Mouse (Mus musculus) liver, adult 10 weeks (tissue): ENCODE measurements around the gene Esp6. TPM values are rescaled to one million over a fixed set of nuclear protein-coding genes. Genes with fewer than 3 reads are reported as not detected.

Experiments used
- polyA plus RNA-seq: library from polyadenylated mRNA; stranded (reverse); fragments of 350-450 nt; fragmentation: Illumina TruSeq; extraction: RNeasy Lipid Tissue Mini Kit (QIAGEN cat#74804); gene quantifications from one replicate; pipeline ENCODE4 v1.2.3, GENCODE M21; 2014; ENCODE audit warnings: low read depth, low replicate concordance

Gene Esp6
- not detected for polyA plus RNA-seq

DNA sequence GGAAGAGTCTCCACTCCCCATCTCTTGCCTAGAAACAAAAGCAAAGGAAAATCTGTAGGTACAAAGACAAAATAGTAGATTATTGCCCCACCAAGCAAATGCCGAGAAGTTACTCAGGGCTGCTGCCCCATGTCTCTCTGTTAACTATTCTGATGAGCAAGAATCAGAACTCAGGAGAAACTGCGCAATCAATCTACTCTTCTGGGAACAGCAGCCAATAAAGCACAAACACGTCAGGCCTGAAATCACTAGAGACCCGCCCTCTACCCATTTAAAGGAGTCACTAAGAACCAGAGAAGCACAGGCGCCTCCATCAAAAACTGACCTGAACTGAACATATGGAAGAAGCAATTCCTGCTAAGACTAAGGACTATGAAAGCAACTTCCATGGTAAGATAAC lies at the start of gene Esp6:
Gene Esp6, plus strand, starts transcription at position 301 of the 400 bp plus-strand sequence.

DNA sequence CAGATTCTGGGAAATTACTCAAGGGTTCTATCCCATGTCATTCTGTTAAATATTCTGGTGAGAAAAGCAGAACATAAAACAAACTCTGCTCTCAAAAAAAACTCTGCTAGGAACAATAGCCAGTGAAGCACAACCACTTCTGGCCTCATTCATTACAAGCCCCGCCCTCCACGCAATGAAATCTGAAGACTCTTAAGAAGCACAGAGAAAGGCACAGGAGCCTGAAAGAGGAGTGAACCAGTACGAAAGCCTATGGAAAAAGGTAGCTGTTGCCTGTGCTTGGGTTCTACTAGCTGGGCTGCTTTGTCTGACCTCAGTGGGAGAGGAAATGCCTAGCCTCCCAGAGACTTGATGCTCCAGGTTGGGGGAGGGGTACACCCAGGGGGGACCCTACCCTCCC lies 41.5 kb upstream of the Esp6 start, which contains the start of gene Esp8:
Gene Esp8, plus strand, starts transcription at position 205 of the 400 bp plus-strand sequence.

DNA sequence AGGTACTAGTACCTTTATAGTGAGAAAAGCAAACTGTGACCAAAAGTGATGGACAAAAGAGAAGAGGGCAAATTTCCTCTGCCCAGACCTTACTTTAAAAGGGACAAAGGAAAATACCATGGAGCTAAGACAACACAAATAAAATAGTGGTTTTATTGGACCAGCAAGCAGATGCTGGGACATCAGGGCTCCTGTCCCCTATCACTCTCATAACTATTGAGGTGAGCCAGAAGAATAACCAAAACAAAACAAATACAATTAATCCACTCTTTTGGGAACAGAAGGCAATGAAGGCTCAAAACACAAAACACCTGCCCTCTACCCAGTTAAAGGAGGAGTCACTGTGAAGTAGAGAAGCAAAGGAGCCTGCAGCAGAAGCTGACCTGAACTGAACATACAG lies 37.0 kb downstream of the Esp6 start, which contains the start of gene Esp4:
Gene Esp4, plus strand, starts transcription at position 301 of the 400 bp plus-strand sequence.

Other genes with a start within 250 kb of the Esp6 start
- not detected for gene Crisp1, start 242.3 kb upstream of the Esp6 start, polyA plus RNA-seq
- gene Esp8, start 41.5 kb upstream of the Esp6 start, polyA plus RNA-seq = not detected
- gene Esp4, start 37.1 kb downstream of the Esp6 start, polyA plus RNA-seq = not detected
- not detected for gene Esp3, start 70.6 kb downstream of the Esp6 start, polyA plus RNA-seq
- gene Esp1, start 165.6 kb downstream of the Esp6 start, polyA plus RNA-seq = not detected
- 2.1 TPM for gene Crisp2, start 245.5 kb downstream of the Esp6 start, polyA plus RNA-seq
- gene Rhag, start 249.6 kb downstream of the Esp6 start, polyA plus RNA-seq = not detected